Mouse (Mus musculus) kidney, adult 2 months (tissue): ENCODE results near the gene Atp2b2. TPM values are rescaled to one million over a fixed set of nuclear protein-coding genes. Genes with fewer than 3 reads are reported as not detected.

Experiments used
- DNase-seq: peaks from one replicate; pipeline ENCODE4 v3.0.0; 2021
- H3K27ac ChIP-seq: fragments of 200-500 bp; 2 replicates; pipeline ENCODE4 v1.5.1; 2012; ENCODE audit warnings: low read depth, low read length, control low read depth, inconsistent platforms; ENCODE audit not compliant: insufficient read depth
- H3K27me3 ChIP-seq: fragments of 200-500 bp; replicated peaks from 2 replicates; pipeline ENCODE4 v1.6.1; 2012; ENCODE audit warnings: mild to moderate bottlenecking, moderate library complexity, low read length, inconsistent platforms; ENCODE audit not compliant: control insufficient read depth, insufficient read depth
- H3K36me3 ChIP-seq: fragments of 200-500 bp; 2 replicates; pipeline ENCODE4 v1.6.1; 2012; ENCODE audit warnings: mild to moderate bottlenecking, moderate library complexity, low read length, inconsistent platforms; ENCODE audit not compliant: control insufficient read depth, insufficient read depth
- H3K4me1 ChIP-seq: fragments of 200-500 bp; 2 replicates; pipeline ENCODE4 v1.6.1; 2011; ENCODE audit warnings: low read length; ENCODE audit not compliant: control insufficient read depth, insufficient read depth
- H3K4me3 ChIP-seq: fragments of 200-500 bp; 2 replicates; pipeline ENCODE4 v1.5.1; 2011; ENCODE audit warnings: mild to moderate bottlenecking, low read depth, low read length, control low read depth; ENCODE audit not compliant: insufficient read depth
- CTCF ChIP-seq: fragments of 200-500 bp; conservative IDR thresholded peaks from 2 replicates; pipeline ENCODE4 v1.5.1; 2011; ENCODE audit warnings: low read depth, mild to moderate bottlenecking, control low read depth, low read length, moderate library complexity, mixed read lengths; ENCODE audit not compliant: insufficient read depth, insufficient read length
- POLR2A ChIP-seq: fragments of 200-500 bp; IDR thresholded peaks from one replicate; pipeline ENCODE4 v1.6.1; 2011; ENCODE audit warnings: low read depth, low read length, control low read depth
- WGBS: fragments of 180-500 bp; shearing (Covaris S2); methylation state at CpG from one replicate; pipeline ENCODE4 v1.1.7; 2018; 5-methylcytosine and 5-hydroxymethylcytosine counted together
- polyA plus RNA-seq: library from polyadenylated mRNA; depleted of rRNA; stranded (reverse); fragments of >200 nt; gene quantifications from 2 replicates; pipeline ENCODE4 v1.2.3, GENCODE M21; 2012

Atp2b2 gene
- polyA plus RNA-seq, 1 experiment, result 0.84 TPM

DNA sequence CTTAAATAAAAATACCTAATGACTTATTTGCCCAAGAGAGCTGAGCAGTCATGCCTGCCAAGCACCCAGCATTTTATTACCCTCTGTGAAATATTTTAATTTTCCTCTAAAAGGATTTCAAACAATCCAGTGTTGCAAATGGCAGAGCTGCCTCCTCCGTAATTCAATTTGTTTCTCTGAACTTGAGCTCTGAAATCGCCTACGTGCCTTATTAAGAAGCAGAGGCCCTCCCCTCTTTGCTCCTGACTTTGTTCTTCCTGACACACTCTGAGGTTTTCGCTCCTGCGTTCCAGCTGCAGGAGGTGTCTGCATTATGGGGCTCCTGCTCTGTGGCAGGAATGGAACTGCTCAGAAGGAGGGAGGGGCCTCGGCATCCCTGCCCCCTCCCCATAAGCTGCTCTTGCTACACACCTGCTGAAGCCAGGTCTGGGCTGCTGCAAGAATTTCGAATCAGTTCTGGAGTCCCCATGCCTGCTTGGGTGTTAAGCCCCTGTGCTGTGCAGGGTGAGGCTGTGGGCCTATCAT lies 264.1 kb downstream of the Atp2b2 start:
- DNase-seq, result no peak
- no peaks in the 10 kb centered on the region for H3K4me1 ChIP-seq
- H3K27me3 ChIP-seq, result no peaks in the 10 kb centered on the region
- H3K36me3 ChIP-seq, result no peaks in the 10 kb centered on the region
- H3K27ac ChIP-seq, result no peak overlapping the region
- no peak for TF ChIP-seq POLR2A
- TF ChIP-seq CTCF, result no peak
- H3K4me3 ChIP-seq, result no peak overlapping the region
- WGBS, result 42% methylated on average over 7 of the region's 7 CpGs

GRCm38 (mm10) chr6:113768804-113769203 lies 273.6 kb downstream of the Atp2b2 start:
- no peak overlapping the region for H3K4me3 ChIP-seq
- no peak for TF ChIP-seq CTCF
- TF ChIP-seq POLR2A, result no peak
- WGBS, result 53% methylated on average over 11 of the region's 11 CpGs
- H3K27me3 ChIP-seq, result no peaks in the 10 kb centered on the region
- H3K27ac ChIP-seq, result no peak overlapping the region
- no peak for DNase-seq
- H3K4me1 ChIP-seq, result no peaks in the 10 kb centered on the region
- H3K36me3 ChIP-seq, result no peaks in the 10 kb centered on the region

GRCm38 (mm10) chr6:113761644-113762043 lies 280.8 kb downstream of the Atp2b2 start:
- no peaks in the 10 kb centered on the region for H3K36me3 ChIP-seq
- H3K4me3 ChIP-seq, result no peak overlapping the region
- H3K4me1 ChIP-seq, result no peaks in the 10 kb centered on the region
- no peak overlapping the region for H3K27ac ChIP-seq
- 27% methylated on average over 7 of the region's 7 CpGs for WGBS
- no peaks in the 10 kb centered on the region for H3K27me3 ChIP-seq
- no peak for TF ChIP-seq POLR2A
- TF ChIP-seq CTCF, result peak; percentile 92
- peak; percentile 81 for DNase-seq

- H3K4me3 ChIP-seq, result no peak overlapping the region
- no peak overlapping the region for H3K27ac ChIP-seq
- DNase-seq, result no peak
- H3K36me3 ChIP-seq, result no peaks in the 10 kb centered on the region
- no peaks in the 10 kb centered on the region for H3K4me1 ChIP-seq
- TF ChIP-seq POLR2A (no peak), CTCF (no peak)
- 57% methylated on average over 17 of the region's 17 CpGs for WGBS
- no peaks in the 10 kb centered on the region for H3K27me3 ChIP-seq
Observed at GRCm38 (mm10) chr6:113749119-113749685, 293.2 kb downstream of the Atp2b2 start.

DNA sequence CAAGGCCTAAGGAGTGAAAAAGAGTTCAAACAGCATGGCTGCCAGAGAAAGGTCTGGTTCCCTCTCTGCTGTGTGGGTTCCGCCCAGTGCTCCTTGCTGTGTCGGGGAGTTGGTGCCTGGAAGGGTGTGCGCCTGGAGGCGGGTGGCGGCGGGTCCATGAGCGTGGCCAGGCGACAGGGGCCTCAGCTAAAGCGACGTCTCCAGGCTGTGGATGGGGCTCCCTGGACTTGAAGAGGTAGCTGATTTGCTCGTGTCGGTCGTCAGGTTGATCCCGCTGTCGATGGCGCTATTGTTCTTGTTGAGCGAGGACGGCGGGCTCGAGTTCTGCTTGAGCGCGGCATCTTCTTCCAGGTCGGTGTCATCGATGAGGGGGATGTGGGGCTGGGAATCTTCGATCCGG lies 294.1 kb downstream of the Atp2b2 start:
- no peak for TF ChIP-seq POLR2A
- TF ChIP-seq CTCF, result no peak
- Histone ChIP-seq H3K36me3 (no peaks in the 10 kb centered on the region), H3K27me3 (no peaks in the 10 kb centered on the region), H3K27ac (no peak overlapping the region), H3K4me1 (no peaks in the 10 kb centered on the region), H3K4me3 (no peak overlapping the region)
- WGBS, result 39% methylated on average over 26 of the region's 26 CpGs
- DNase-seq, result no peak

DNA sequence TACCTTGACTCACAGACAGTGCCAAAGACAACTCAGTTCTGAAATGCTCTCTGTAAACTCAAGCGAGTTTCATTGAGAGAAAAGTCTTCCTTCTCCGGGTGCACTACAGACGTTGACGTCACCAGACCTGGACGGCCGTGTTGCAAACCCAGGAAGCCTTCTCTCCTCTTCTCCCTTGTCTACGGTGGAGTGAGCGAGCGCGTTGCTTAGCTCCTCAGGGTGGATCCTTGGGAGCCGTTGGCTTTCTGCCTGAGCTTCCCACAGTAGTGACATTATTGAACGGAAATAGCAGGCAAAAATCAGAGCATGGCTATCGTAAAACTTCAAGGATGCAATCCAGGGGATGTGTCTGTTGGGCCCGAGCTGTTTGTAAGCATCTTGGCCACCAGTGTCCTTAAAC lies 295.1 kb downstream of the Atp2b2 start:
- WGBS, result 77% methylated on average over 14 of the region's 14 CpGs
- TF ChIP-seq CTCF (no peak), POLR2A (no peak)
- Histone ChIP-seq H3K27ac (no peak overlapping the region), H3K4me1 (no peaks in the 10 kb centered on the region), H3K27me3 (no peaks in the 10 kb centered on the region), H3K36me3 (no peaks in the 10 kb centered on the region), H3K4me3 (no peak overlapping the region)
- DNase-seq, result no peak

DNA sequence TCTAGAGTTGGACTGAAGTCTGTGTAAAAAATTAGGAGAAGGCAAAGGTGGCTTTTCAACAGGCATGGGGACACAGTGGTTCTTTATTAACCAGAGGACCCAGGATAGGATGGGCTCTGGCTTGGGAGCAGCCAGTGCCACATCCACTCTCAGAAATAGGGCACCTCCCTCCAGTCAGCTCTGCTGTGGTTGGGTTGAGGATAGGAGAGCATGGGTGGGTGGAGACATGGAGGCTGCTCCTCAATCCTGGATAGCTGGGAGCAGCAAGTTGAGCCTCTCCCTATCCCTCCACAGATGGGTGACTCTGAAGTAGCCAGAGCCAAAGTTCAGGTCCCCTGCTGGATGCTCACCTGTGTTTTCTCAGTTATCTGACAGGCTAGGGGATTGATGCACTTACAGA lies 297.3 kb downstream of the Atp2b2 start:
- Histone ChIP-seq H3K27me3 (no peaks in the 10 kb centered on the region), H3K4me3 (no peak overlapping the region), H3K4me1 (no peaks in the 10 kb centered on the region), H3K36me3 (no peaks in the 10 kb centered on the region), H3K27ac (no peak overlapping the region)
- no peak for TF ChIP-seq POLR2A
- TF ChIP-seq CTCF, result no peak
- DNase-seq, result peak; percentile 67

DNA sequence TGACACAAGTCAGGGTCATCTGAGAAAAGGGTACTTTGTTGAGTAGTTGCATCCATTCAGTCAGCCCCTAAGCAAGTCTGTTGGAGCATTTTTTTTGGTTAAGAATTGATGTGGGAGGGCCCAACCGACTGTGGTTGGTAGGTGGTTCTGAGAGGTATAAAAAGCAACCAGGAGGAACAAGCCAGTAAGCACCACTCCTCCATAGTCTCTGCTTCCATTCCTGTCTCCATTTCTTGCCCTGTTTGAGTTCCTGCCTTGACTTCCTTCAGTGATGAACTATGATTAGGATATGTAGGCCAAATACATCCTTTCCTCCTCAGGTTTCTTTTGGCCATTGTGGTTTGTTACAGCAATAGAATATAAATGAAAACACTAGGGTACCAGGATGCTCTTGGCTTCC lies 299.3 kb downstream of the Atp2b2 start:
- 24% methylated on average over 1 of the region's 1 CpGs for WGBS
- Histone ChIP-seq H3K27me3 (no peaks in the 10 kb centered on the region), H3K4me3 (no peak overlapping the region), H3K36me3 (no peaks in the 10 kb centered on the region), H3K27ac (no peak overlapping the region), H3K4me1 (peaks cover 2% of the 10 kb centered on the region; the same call in 1 of the 2 replicates)
- no peak for DNase-seq
- TF ChIP-seq POLR2A (no peak), CTCF (no peak)
